Mouse (Mus musculus): ENCODE data around the gene Fkbp2. TPM values are rescaled to one million over a fixed set of nuclear protein-coding genes. Genes with fewer than 3 reads are reported as not detected.
A peak's percentile ranks its signal among the peaks of the same experiment; 100 is the strongest.

The Fkbp2 gene
- total and polyA plus RNA-seq, 2 experiments from 2014 or later = 8.3 to 169 TPM

GRCm38 (mm10) chr19:6934195-6934977 is 45.9 kb downstream of the Fkbp2 start, which contains the start of gene Kcnk4:
Gene Kcnk4 (minus strand): TSS chr19:6934515.
- Histone ChIP-seq H3K4me2 (ENCODE audit: low read depth, low read length) (peak within 1 kb of the TSS; percentile 67), H3K27ac (peak within 1 kb of the TSS; percentile 41; the same call in 1 of the 2 replicates), H3K9ac (replicated peaks; ENCODE audit: low read length) (peak within 1 kb of the TSS; percentile 60), H3K4me1 (ENCODE audit: insufficient read depth, low read length) (peaks cover 15% of the 10 kb centered on the region), H3K4me3 (ENCODE audit: low read length) (peak within 1 kb of the TSS; percentile 47), H3K36me3 (ENCODE audit: insufficient read depth, low read length) (no peaks in the 10 kb centered on the region), H3K9me3 (ENCODE audit: low read length) (no peaks in the 10 kb centered on the region), H3K27me3 (ENCODE audit: insufficient read depth, low read length) (peaks cover 6% of the 10 kb centered on the region)
- TF ChIP-seq CTCF (IDR thresholded peaks at IDR 0.05; ENCODE audit: low read depth) = no peak
- no peak for DNase-seq (ENCODE audit: low spot score)
- WGBS = 7% methylated on average over 23 of the region's 23 CpGs
- 0 out of 2 replicates have a peak, but pooled peaks have one; percentile 36 for ATAC-seq

DNA sequence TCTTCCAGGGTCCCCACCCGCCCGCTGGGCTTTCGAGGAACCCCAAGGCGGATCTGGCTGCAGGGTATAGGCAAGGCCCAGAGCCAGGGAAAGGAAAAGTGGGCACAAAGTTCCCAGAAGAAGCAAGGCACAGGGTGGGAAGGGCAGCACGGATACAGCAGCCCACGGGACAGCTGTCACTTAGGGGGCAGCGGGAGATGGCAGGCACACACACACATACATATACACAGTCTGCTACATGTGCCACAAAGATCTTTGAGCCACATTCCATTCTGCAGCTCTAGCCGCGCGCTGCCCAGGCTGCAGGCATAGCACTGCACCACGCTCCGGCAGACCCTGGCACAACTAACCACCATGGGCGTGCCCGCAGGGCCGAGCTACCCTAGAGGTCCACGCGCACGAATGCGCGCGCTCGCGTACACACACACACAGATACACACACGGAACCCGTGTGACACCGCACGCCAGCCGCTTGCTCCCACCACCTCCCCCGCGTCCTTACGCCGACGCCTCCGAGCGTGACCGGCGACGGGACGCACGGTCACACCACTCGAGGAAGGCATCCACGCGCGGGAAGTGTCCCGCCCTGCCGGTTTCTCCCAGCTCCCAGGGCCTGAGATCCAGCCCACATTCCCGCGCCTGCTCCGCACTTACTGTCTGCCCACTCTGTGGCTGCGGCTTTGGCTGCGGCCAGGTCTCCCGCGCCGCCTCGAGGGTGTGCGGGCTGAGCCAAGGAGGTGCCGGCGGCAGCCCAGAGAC is 46.7 kb downstream of the Fkbp2 start:
- H3K4me1 ChIP-seq (ENCODE audit: insufficient read depth, low read length) = peaks cover 9% of the 10 kb centered on the region
- H3K9ac ChIP-seq (replicated peaks; ENCODE audit: low read length) = peak overlapping the region; percentile 60
- no peaks in the 10 kb centered on the region for H3K36me3 ChIP-seq (ENCODE audit: insufficient read depth, low read length)
- ATAC-seq = peak; percentile 73
- no peaks in the 10 kb centered on the region for H3K9me3 ChIP-seq (ENCODE audit: low read length)
- H3K4me3 ChIP-seq (ENCODE audit: low read length) = peak overlapping the region; percentile 47
- H3K4me2 ChIP-seq (ENCODE audit: low read depth, low read length) = peak overlapping the region; percentile 67
- peaks cover 6% of the 10 kb centered on the region for H3K27me3 ChIP-seq (ENCODE audit: insufficient read depth, low read length)
- WGBS = 3% methylated on average over 58 of the region's 58 CpGs
- DNase-seq (ENCODE audit: low spot score) = peak; percentile 68
- peak overlapping the region; percentile 41; the same call in 1 of the 2 replicates for H3K27ac ChIP-seq
- TF ChIP-seq CTCF (IDR thresholded peaks at IDR 0.05; ENCODE audit: low read depth) = no peak

DNA sequence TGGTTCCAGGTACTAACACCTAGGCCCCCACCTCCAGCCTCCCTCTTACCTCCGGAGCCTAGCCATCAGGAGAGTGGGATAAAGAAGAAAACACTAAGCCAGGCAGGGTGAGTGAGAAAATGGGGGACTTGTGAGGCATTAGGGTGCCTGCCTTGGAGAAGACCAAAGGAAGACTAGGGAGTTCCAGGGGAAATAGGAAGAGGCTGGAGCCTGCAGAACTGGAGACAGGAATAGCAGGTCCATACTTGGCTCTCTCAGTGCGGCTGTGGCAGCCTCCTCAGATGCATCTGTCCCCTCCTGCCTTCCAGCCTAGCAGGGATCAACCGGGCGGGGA is 47.2 kb downstream of the Fkbp2 start:
- DNase-seq (ENCODE audit: low spot score) (no peak), ATAC-seq (no peak)
- Histone ChIP-seq H3K9ac (replicated peaks; ENCODE audit: low read length) (peak overlapping the region; percentile 60; the same call in 1 of the 2 replicates), H3K4me1 (ENCODE audit: insufficient read depth, low read length) (peaks cover 9% of the 10 kb centered on the region), H3K27ac (peak overlapping the region; percentile 41; the same call in 1 of the 2 replicates), H3K4me2 (ENCODE audit: low read depth, low read length) (peak overlapping the region; percentile 67), H3K27me3 (ENCODE audit: insufficient read depth, low read length) (peaks cover 6% of the 10 kb centered on the region), H3K36me3 (ENCODE audit: insufficient read depth, low read length) (no peaks in the 10 kb centered on the region), H3K4me3 (ENCODE audit: low read length) (peak overlapping the region; percentile 47), H3K9me3 (ENCODE audit: low read length) (no peaks in the 10 kb centered on the region)
- 27% methylated on average over 4 of the region's 4 CpGs for WGBS
- TF ChIP-seq CTCF (IDR thresholded peaks at IDR 0.05; ENCODE audit: low read depth) = no peak

- Histone ChIP-seq H3K9ac (replicated peaks; ENCODE audit: low read length) (no peak overlapping the region), H3K4me3 (ENCODE audit: low read length) (no peak overlapping the region), H3K9me3 (ENCODE audit: low read length) (no peaks in the 10 kb centered on the region), H3K36me3 (ENCODE audit: insufficient read depth, low read length) (no peaks in the 10 kb centered on the region), H3K4me1 (ENCODE audit: insufficient read depth, low read length) (peaks cover 9% of the 10 kb centered on the region), H3K4me2 (ENCODE audit: low read depth, low read length) (no peak overlapping the region), H3K27ac (no peak overlapping the region), H3K27me3 (ENCODE audit: insufficient read depth, low read length) (peaks cover 13% of the 10 kb centered on the region)
- ATAC-seq (no peak), DNase-seq (ENCODE audit: low spot score) (no peak)
- WGBS = 71% methylated on average over 1 of the region's 1 CpGs
- no peak for TF ChIP-seq CTCF (IDR thresholded peaks at IDR 0.05; ENCODE audit: low read depth)
Measured at GRCm38 (mm10) chr19:6932018-6932417, 48.3 kb downstream of the Fkbp2 start.

GRCm38 (mm10) chr19:6931002-6931401 is 49.3 kb downstream of the Fkbp2 start:
- Histone ChIP-seq H3K4me2 (ENCODE audit: low read depth, low read length) (no peak overlapping the region), H3K9ac (replicated peaks; ENCODE audit: low read length) (no peak overlapping the region), H3K27ac (no peak overlapping the region), H3K4me3 (ENCODE audit: low read length) (no peak overlapping the region), H3K27me3 (ENCODE audit: insufficient read depth, low read length) (peaks cover 23% of the 10 kb centered on the region), H3K4me1 (ENCODE audit: insufficient read depth, low read length) (peaks cover 9% of the 10 kb centered on the region), H3K36me3 (ENCODE audit: insufficient read depth, low read length) (no peaks in the 10 kb centered on the region), H3K9me3 (ENCODE audit: low read length) (no peaks in the 10 kb centered on the region)
- ATAC-seq (no peak), DNase-seq (ENCODE audit: low spot score) (no peak)
- TF ChIP-seq CTCF (IDR thresholded peaks at IDR 0.05; ENCODE audit: low read depth) = no peak
- 0% methylated on average over 2 of the region's 2 CpGs for WGBS

DNA sequence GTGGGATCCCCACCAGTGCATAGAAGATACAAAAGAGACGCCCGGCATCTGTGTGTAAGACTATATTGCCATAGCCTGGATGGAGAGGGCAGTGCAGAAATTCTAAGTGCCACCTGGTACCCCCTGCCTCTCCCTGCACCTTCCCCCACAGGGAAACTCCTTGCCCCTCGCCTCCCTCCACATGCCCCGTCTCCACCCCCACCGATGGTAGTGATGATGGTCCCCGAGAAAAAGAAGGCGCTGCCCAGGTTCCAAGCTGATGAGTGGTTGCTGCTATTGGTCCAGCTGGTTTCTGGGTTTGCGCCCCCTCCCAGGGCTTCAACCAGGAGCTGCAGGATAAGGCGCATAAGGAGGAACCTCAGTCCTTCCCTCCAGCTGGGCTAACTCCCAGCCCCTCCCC is 52.2 kb downstream of the Fkbp2 start:
- Histone ChIP-seq H3K4me1 (ENCODE audit: insufficient read depth, low read length) (peaks cover 6% of the 10 kb centered on the region; the same call in 1 of the 2 replicates), H3K9ac (replicated peaks; ENCODE audit: low read length) (no peak overlapping the region), H3K27ac (no peak overlapping the region), H3K4me2 (ENCODE audit: low read depth, low read length) (no peak overlapping the region), H3K27me3 (ENCODE audit: insufficient read depth, low read length) (peaks cover 46% of the 10 kb centered on the region), H3K36me3 (ENCODE audit: insufficient read depth, low read length) (no peaks in the 10 kb centered on the region), H3K4me3 (ENCODE audit: low read length) (no peak overlapping the region), H3K9me3 (ENCODE audit: low read length) (no peaks in the 10 kb centered on the region)
- no peak for DNase-seq (ENCODE audit: low spot score)
- WGBS = 12% methylated on average over 9 of the region's 9 CpGs
- TF ChIP-seq CTCF (IDR thresholded peaks at IDR 0.05; ENCODE audit: low read depth) = no peak
- ATAC-seq = no peak

Other genes starting within 250 kb of the Fkbp2 start
- gene Rps6ka4, start 139.9 kb downstream of the Fkbp2 start, total RNA-seq (2014; rRNA removed) = 26.0 and 27.7 TPM in 2 replicates
- gene Rps6ka4, start 139.9 kb downstream of the Fkbp2 start, polyA plus RNA-seq (2015; fragmentation: Nextera tagmentation; extraction: Ambion mirVana) = 19.5 and 22.1 TPM in 2 replicates
- gene Ccdc88b, start 122.3 kb downstream of the Fkbp2 start, total RNA-seq (2014; rRNA removed) = 1.8 and 2.2 TPM in 2 replicates
- 1.2 and 1.5 TPM in 2 replicates for gene Ccdc88b, start 122.3 kb downstream of the Fkbp2 start, polyA plus RNA-seq (2015; fragmentation: Nextera tagmentation; extraction: Ambion mirVana)
- gene Trmt112, start 70.8 kb downstream of the Fkbp2 start, total RNA-seq (2014; rRNA removed) = 61.7 and 68.6 TPM in 2 replicates
- 109 and 111 TPM in 2 replicates for gene Trmt112, start 70.8 kb downstream of the Fkbp2 start, polyA plus RNA-seq (2015; fragmentation: Nextera tagmentation; extraction: Ambion mirVana)
- gene Prdx5, start 70.4 kb downstream of the Fkbp2 start, total RNA-seq (2014; rRNA removed) = 184 and 228 TPM in 2 replicates
- gene Prdx5, start 70.4 kb downstream of the Fkbp2 start, polyA plus RNA-seq (2015; fragmentation: Nextera tagmentation; extraction: Ambion mirVana) = 587 and 589 TPM in 2 replicates
- gene Esrra, start 58.7 kb downstream of the Fkbp2 start, total RNA-seq (2014; rRNA removed) = 47.0 and 61.6 TPM in 2 replicates
- 11.8 and 12.3 TPM in 2 replicates for gene Esrra, start 58.7 kb downstream of the Fkbp2 start, polyA plus RNA-seq (2015; fragmentation: Nextera tagmentation; extraction: Ambion mirVana)
- 2.0 TPM in 1 of 2 replicates, not detected in the other for gene Catsperz, start 55.1 kb downstream of the Fkbp2 start, total RNA-seq (2014; rRNA removed)
- 2.9 and 3.7 TPM in 2 replicates for gene Catsperz, start 55.1 kb downstream of the Fkbp2 start, polyA plus RNA-seq (2015; fragmentation: Nextera tagmentation; extraction: Ambion mirVana)
- gene Kcnk4, start 46.0 kb downstream of the Fkbp2 start, total RNA-seq (2014; rRNA removed) = 13.3 and 17.6 TPM in 2 replicates
- gene Kcnk4, start 46.0 kb downstream of the Fkbp2 start, polyA plus RNA-seq (2015; fragmentation: Nextera tagmentation; extraction: Ambion mirVana) = 15.9 and 21.7 TPM in 2 replicates
- 58.2 and 67.0 TPM in 2 replicates for gene Bad, start 38.6 kb downstream of the Fkbp2 start, total RNA-seq (2014; rRNA removed)
- gene Bad, start 38.6 kb downstream of the Fkbp2 start, polyA plus RNA-seq (2015; fragmentation: Nextera tagmentation; extraction: Ambion mirVana) = 86.6 and 88.0 TPM in 2 replicates
- 122 and 129 TPM in 2 replicates for gene Gpr137, start 38.0 kb downstream of the Fkbp2 start, total RNA-seq (2014; rRNA removed)
- gene Gpr137, start 38.0 kb downstream of the Fkbp2 start, polyA plus RNA-seq (2015; fragmentation: Nextera tagmentation; extraction: Ambion mirVana) = 65.6 and 68.7 TPM in 2 replicates
- 150 and 155 TPM in 2 replicates for gene Ppp1r14b, start 5.5 kb downstream of the Fkbp2 start, total RNA-seq (2014; rRNA removed)
- 198 and 210 TPM in 2 replicates for gene Ppp1r14b, start 5.5 kb downstream of the Fkbp2 start, polyA plus RNA-seq (2015; fragmentation: Nextera tagmentation; extraction: Ambion mirVana)
- 18.5 and 23.1 TPM in 2 replicates for gene Plcb3, start 4.0 kb downstream of the Fkbp2 start, total RNA-seq (2014; rRNA removed)
- gene Plcb3, start 4.0 kb downstream of the Fkbp2 start, polyA plus RNA-seq (2015; fragmentation: Nextera tagmentation; extraction: Ambion mirVana) = 11.1 and 14.4 TPM in 2 replicates
- 40.5 and 40.9 TPM in 2 replicates for gene Vegfb, start 7.2 kb upstream of the Fkbp2 start, total RNA-seq (2014; rRNA removed)
- 90.8 and 92.3 TPM in 2 replicates for gene Vegfb, start 7.2 kb upstream of the Fkbp2 start, polyA plus RNA-seq (2015; fragmentation: Nextera tagmentation; extraction: Ambion mirVana)
- gene Dnajc4, start 12.1 kb upstream of the Fkbp2 start, total RNA-seq (2014; rRNA removed) = 13.5 and 28.3 TPM in 2 replicates
- gene Dnajc4, start 12.1 kb upstream of the Fkbp2 start, polyA plus RNA-seq (2015; fragmentation: Nextera tagmentation; extraction: Ambion mirVana) = 25.6 and 29.5 TPM in 2 replicates
- 17.4 and 19.7 TPM in 2 replicates for gene Nudt22, start 15.6 kb upstream of the Fkbp2 start, total RNA-seq (2014; rRNA removed)
- gene Nudt22, start 15.6 kb upstream of the Fkbp2 start, polyA plus RNA-seq (2015; fragmentation: Nextera tagmentation; extraction: Ambion mirVana) = 20.8 and 23.1 TPM in 2 replicates
- gene Trpt1, start 15.6 kb upstream of the Fkbp2 start, total RNA-seq (2014; rRNA removed) = 31.1 and 33.0 TPM in 2 replicates
- 22.9 and 23.5 TPM in 2 replicates for gene Trpt1, start 15.6 kb upstream of the Fkbp2 start, polyA plus RNA-seq (2015; fragmentation: Nextera tagmentation; extraction: Ambion mirVana)
- gene Fermt3, start 39.0 kb upstream of the Fkbp2 start, total RNA-seq (2014; rRNA removed) = 4.0 and 7.5 TPM in 2 replicates
- 3.5 and 4.0 TPM in 2 replicates for gene Fermt3, start 39.0 kb upstream of the Fkbp2 start, polyA plus RNA-seq (2015; fragmentation: Nextera tagmentation; extraction: Ambion mirVana)
- gene Stip1, start 59.5 kb upstream of the Fkbp2 start, total RNA-seq (2014; rRNA removed) = 87.3 and 89.0 TPM in 2 replicates
- 146 and 151 TPM in 2 replicates for gene Stip1, start 59.5 kb upstream of the Fkbp2 start, polyA plus RNA-seq (2015; fragmentation: Nextera tagmentation; extraction: Ambion mirVana)
- gene Macrod1, start 76.3 kb upstream of the Fkbp2 start, total RNA-seq (2014; rRNA removed) = 4.8 and 9.5 TPM in 2 replicates
- gene Macrod1, start 76.3 kb upstream of the Fkbp2 start, polyA plus RNA-seq (2015; fragmentation: Nextera tagmentation; extraction: Ambion mirVana) = 6.5 and 6.7 TPM in 2 replicates
- gene Flrt1, start 125.2 kb upstream of the Fkbp2 start, total RNA-seq (2014; rRNA removed) = 8.4 and 10.1 TPM in 2 replicates
- 7.8 and 8.1 TPM in 2 replicates for gene Flrt1, start 125.2 kb upstream of the Fkbp2 start, polyA plus RNA-seq (2015; fragmentation: Nextera tagmentation; extraction: Ambion mirVana)
- gene Otub1, start 225.8 kb upstream of the Fkbp2 start, total RNA-seq (2014; rRNA removed) = 216 and 233 TPM in 2 replicates
- gene Otub1, start 225.8 kb upstream of the Fkbp2 start, polyA plus RNA-seq (2015; fragmentation: Nextera tagmentation; extraction: Ambion mirVana) = 248 and 253 TPM in 2 replicates
- gene Cox8a, start 237.1 kb upstream of the Fkbp2 start, total RNA-seq (2014; rRNA removed) = 1,715 and 1,845 TPM in 2 replicates
- gene Cox8a, start 237.1 kb upstream of the Fkbp2 start, polyA plus RNA-seq (2015; fragmentation: Nextera tagmentation; extraction: Ambion mirVana) = 2,044 and 2,080 TPM in 2 replicates